Comparison of ENCODE assay signal across 20 mouse cellular contexts in the genomic region with DNA sequence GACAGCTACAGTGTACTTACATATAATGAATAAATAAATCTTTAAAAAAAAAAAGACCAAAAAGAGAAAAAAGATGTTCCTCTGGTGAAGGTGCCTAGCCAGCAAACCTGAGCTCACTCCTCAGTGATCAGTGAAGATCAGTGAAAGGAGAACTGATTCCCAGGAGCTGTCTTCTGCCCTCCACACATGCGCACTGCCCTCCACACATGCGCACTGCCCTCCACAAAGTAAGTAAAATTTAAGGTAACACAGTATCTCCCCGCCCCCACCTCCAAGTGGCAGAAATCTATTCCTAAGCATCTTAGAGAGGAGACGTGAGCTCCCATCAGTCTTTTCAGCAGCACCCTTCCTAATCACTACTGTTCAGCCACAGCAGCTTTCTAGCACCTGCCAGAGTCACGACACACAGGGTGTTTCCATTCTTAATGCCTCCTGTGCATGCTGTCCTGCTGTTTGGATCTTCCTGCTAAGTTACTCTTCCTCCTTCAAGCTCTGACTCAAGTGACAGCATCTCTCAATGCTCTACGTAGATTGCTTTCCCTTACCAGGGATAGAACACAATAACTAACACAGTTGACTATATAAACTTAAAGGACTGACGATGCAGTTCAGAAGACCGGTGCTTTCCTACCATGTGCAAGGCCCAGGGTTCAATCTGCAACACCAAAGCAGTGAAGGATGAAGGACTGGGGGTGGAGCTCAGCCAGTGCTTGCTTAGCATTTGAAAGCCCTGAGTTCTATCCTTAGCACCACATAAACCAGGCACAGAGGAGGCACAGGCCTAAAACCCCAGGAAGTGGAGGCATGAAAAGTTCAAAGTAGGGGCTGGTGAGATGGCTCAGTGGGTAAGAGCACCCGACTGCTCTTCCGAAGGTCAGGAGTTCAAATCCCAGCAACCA. TPM values are rescaled to one million over a fixed set of nuclear protein-coding genes. Genes with fewer than 3 reads are reported as not detected.
DNase-seq lines count a peak whose midpoint lies in the region; ATAC-seq and TF ChIP-seq lines count a peak whose summit lies in the region.
"Had no signal": no experiment of that assay in that cellular context is flagged by ENCODE, and none has a peak within 500 bp of the region (broad histone marks: within the 10 kb centered on the region; RNA-seq: fewer than 3 reads in every experiment).

No protein-coding gene starts in this region.

- no peak for TF ChIP-seq RAD21 in MEL (IDR thresholded peaks at IDR 0.05; ENCODE audit: low read depth, low read length)

- WGBS in heart, embryonic 11.5 days (ENCODE audit: insufficient replicate concordance), result 69% methylated on average over 10 of the region's 10 CpGs
- 68% methylated on average over 10 of the region's 10 CpGs for WGBS in liver, embryonic 11.5 days
- WGBS in limb, embryonic 10.5 days, result 66% methylated on average over 10 of the region's 10 CpGs

- H3K4me3 ChIP-seq in heart, embryonic 11.5 days (ENCODE audit: low read depth, low read length), result no peak overlapping the region
- H3K4me3 ChIP-seq in MEL (ENCODE audit: control insufficient read depth in 1 of 2, insufficient read depth in 1 of 2, low read depth in 2 of 2, low read length in 2 of 2), result no peak overlapping the region
- H3K4me3 ChIP-seq in liver, embryonic 11.5 days (ENCODE audit: low read depth, low read length), result no peak overlapping the region
- H3K4me3 ChIP-seq in limb, embryonic 10.5 days, result no peak overlapping the region
- H3K4me3 ChIP-seq: embryonic facial prominence, embryonic 12.5 days; forebrain, embryonic 12.5 days; hindbrain, embryonic 15.5 days; limb, embryonic 13.5 days; midbrain, embryonic 13.5 days had no signal

- intact Hi-C loops in gastrocnemius, postnatal 36 days (cut with DNase I), result loop anchor here (10.0 kb wide), 1 partner anchor 399 kb away; no protein-coding TSS in a partner anchor

- H3K9ac ChIP-seq in heart, embryonic 11.5 days (ENCODE audit: low read depth, low read length), result no peak overlapping the region
- peak overlapping the region; percentile 1; the same call in 1 of the 2 replicates for H3K9ac ChIP-seq in MEL (ENCODE audit: control insufficient read depth, low read depth, low read length, poor library complexity, severe bottlenecking)
- H3K9ac ChIP-seq in liver, embryonic 11.5 days (ENCODE audit: low read depth, low read length), result peak overlapping the region; percentile 39; the same call in 1 of the 2 replicates
- H3K9ac ChIP-seq: embryonic facial prominence, embryonic 12.5 days; forebrain, embryonic 12.5 days; hindbrain, embryonic 15.5 days; limb, embryonic 13.5 days; midbrain, embryonic 13.5 days had no signal

- peaks cover 24% of the 10 kb centered on the region for H3K79me2 ChIP-seq in MEL (ENCODE audit: control insufficient read depth, insufficient read depth, low read length, poor library complexity)

- TF ChIP-seq CTCF in MEL (IDR thresholded peaks at IDR 0.05 in 2 of 3, conservative IDR thresholded peaks at IDR 0.05 in 1 of 3; ENCODE audit: control insufficient read depth in 1 of 3, insufficient read depth in 1 of 3, low read depth in 2 of 3, low read length in 3 of 3, poor library complexity in 1 of 3, severe bottlenecking in 1 of 3), result no peak

- DNase-seq in heart, postnatal 4 days, result no peak
- peak; percentile 93 for DNase-seq in A20 (ENCODE audit: low read depth, low spot score)
- DNase-seq in MEL (ENCODE audit: low read depth, low spot score), result peak; percentile 87
- no peak for DNase-seq in liver, embryonic 11.5 days (ENCODE audit: low spot score)
- DNase-seq in limb, embryonic 10.5 days (ENCODE audit: low spot score), result no peak
- DNase-seq in ovary, postnatal 10 days (ENCODE audit: low spot score), result no peak
- DNase-seq in gastrocnemius, postnatal 36 days, result no peak
- DNase-seq: B cell, adult 2 months; cerebellum, adult 11 months; heart, postnatal 10 days; kidney, adult 9 months; kidney, postnatal 4 days; lung, postnatal 14 days had no signal

- H3K27ac ChIP-seq in heart, embryonic 11.5 days (ENCODE audit: low read depth, low read length), result peak overlapping the region; percentile 47
- H3K27ac ChIP-seq in MEL (ENCODE audit: control insufficient read depth, low read depth, low read length), result peak overlapping the region; percentile 23
- peak overlapping the region; percentile 89 for H3K27ac ChIP-seq in liver, embryonic 11.5 days (ENCODE audit: low read depth, low read length)
- H3K27ac ChIP-seq in limb, embryonic 10.5 days, result no peak overlapping the region
- H3K27ac ChIP-seq: embryonic facial prominence, embryonic 12.5 days; forebrain, embryonic 12.5 days; hindbrain, embryonic 15.5 days; limb, embryonic 13.5 days; midbrain, embryonic 13.5 days had no signal

- peaks cover 13% of the 10 kb centered on the region for H3K4me1 ChIP-seq in heart, embryonic 11.5 days (ENCODE audit: control insufficient read depth, insufficient read depth, low read length)
- peaks cover 4 to 21% of the 10 kb centered on the region in 2 experiments; a peak in 3 of 4 replicates for H3K4me1 ChIP-seq in MEL (ENCODE audit: control insufficient read depth in 1 of 2, insufficient read depth in 2 of 2, low read length in 2 of 2)
- peaks cover 35% of the 10 kb centered on the region for H3K4me1 ChIP-seq in liver, embryonic 11.5 days (replicated peaks; ENCODE audit: control insufficient read depth, insufficient read depth, low read length)
- H3K4me1 ChIP-seq in limb, embryonic 10.5 days, result peaks cover 21% of the 10 kb centered on the region

- no peak overlapping the region for H3K4me2 ChIP-seq in heart, embryonic 11.5 days
- H3K4me2 ChIP-seq in liver, embryonic 11.5 days, result peak overlapping the region; percentile 18; the same call in 1 of the 2 replicates
- H3K4me2 ChIP-seq: embryonic facial prominence, embryonic 12.5 days; forebrain, embryonic 12.5 days; hindbrain, embryonic 15.5 days; limb, embryonic 13.5 days; midbrain, embryonic 13.5 days had no signal

- H3K36me3 ChIP-seq in heart, embryonic 11.5 days (ENCODE audit: control insufficient read depth, insufficient read depth, low read length), result peaks cover 7% of the 10 kb centered on the region
- H3K36me3 ChIP-seq in MEL (ENCODE audit: control insufficient read depth in 1 of 2, insufficient read depth in 2 of 2, low read length in 2 of 2), result peaks cover 9 to 18% of the 10 kb centered on the region in 2 experiments
- peaks cover 5% of the 10 kb centered on the region; the same call in 1 of the 2 replicates for H3K36me3 ChIP-seq in liver, embryonic 11.5 days (ENCODE audit: control insufficient read depth, insufficient read depth, low read length)
- peaks cover 13% of the 10 kb centered on the region for H3K36me3 ChIP-seq in limb, embryonic 10.5 days

- TF ChIP-seq POLR2A in MEL (IDR thresholded peaks at IDR 0.05; ENCODE audit: control insufficient read depth in 1 of 2, insufficient read depth in 1 of 2, low read depth in 1 of 2, low read length in 2 of 2, poor library complexity in 1 of 2), result no peak

- H3K27me3 ChIP-seq in heart, embryonic 11.5 days (ENCODE audit: control insufficient read depth, insufficient read depth, low read length), result no peaks in the 10 kb centered on the region
- no peaks in the 10 kb centered on the region for H3K27me3 ChIP-seq in MEL (ENCODE audit: control insufficient read depth in 1 of 2, insufficient read depth in 2 of 2, low read length in 2 of 2)
- no peaks in the 10 kb centered on the region for H3K27me3 ChIP-seq in liver, embryonic 11.5 days (replicated peaks; ENCODE audit: control insufficient read depth, insufficient read depth, low read length)
- no peaks in the 10 kb centered on the region for H3K27me3 ChIP-seq in limb, embryonic 10.5 days (ENCODE audit: low read depth, poor library complexity, severe bottlenecking)
- H3K27me3 ChIP-seq: embryonic facial prominence, embryonic 12.5 days; forebrain, embryonic 12.5 days; hindbrain, embryonic 15.5 days; limb, embryonic 13.5 days; midbrain, embryonic 13.5 days had no signal

- TF ChIP-seq EP300 in MEL (IDR thresholded peaks at IDR 0.05; ENCODE audit: low read depth in 1 of 2, low read length in 2 of 2), result no peak

- no peaks in the 10 kb centered on the region for H3K9me3 ChIP-seq in heart, embryonic 11.5 days (replicated peaks; ENCODE audit: control insufficient read depth, low read length)
- no peaks in the 10 kb centered on the region for H3K9me3 ChIP-seq in MEL (replicated peaks; ENCODE audit: insufficient read depth, low read length)
- no peaks in the 10 kb centered on the region for H3K9me3 ChIP-seq in liver, embryonic 11.5 days (ENCODE audit: control insufficient read depth, low read length)
- no peaks in the 10 kb centered on the region for H3K9me3 ChIP-seq in limb, embryonic 10.5 days (replicated peaks)
- H3K9me3 ChIP-seq: forebrain, embryonic 12.5 days; hindbrain, embryonic 15.5 days; limb, embryonic 13.5 days; midbrain, embryonic 13.5 days had no signal

- ATAC-seq in heart, embryonic 11.5 days (replicated peaks; ENCODE audit: insufficient number of reproducible peaks, low FRiP score, low TSS enrichment), result no peak
- ATAC-seq in liver, embryonic 11.5 days (replicated peaks; ENCODE audit: low FRiP score), result 0 out of 2 replicates have a peak, but pooled peaks have one; percentile 15
- ATAC-seq: activated CD4-positive, CD25-positive, alpha-beta regulatory T cell, adult 4 months; midbrain, embryonic 13.5 days had no signal

RNA-seq across cellular contexts. Expression of a gene that starts 7.1 kb away (rescaled TPM):
- polyA plus RNA-seq in heart, embryonic 11.5 days (2014; fragmentation: Nextera tagmentation; extraction: Ambion mirVana), result 82.6 and 87.8 TPM in 2 replicates
- total RNA-seq in heart, postnatal 4 days (2021), result 10 to 100 TPM; 62.4 to 66.3 TPM
- 164 and 253 TPM in 2 replicates for total RNA-seq in MEL (2012; rRNA removed)
- polyA plus RNA-seq in MEL (2012; ENCODE audit: insufficient read depth in 1 of 2, insufficient read length in 2 of 2, low read depth in 1 of 2, low replicate concordance in 2 of 2, missing spikeins in 1 of 2), result 100 to 1,000 TPM; 428 to 670 TPM
- 150 and 159 TPM in 2 replicates for polyA plus RNA-seq in liver, embryonic 11.5 days (2014; fragmentation: Nextera tagmentation; extraction: Ambion mirVana)
- 119 and 128 TPM in 2 replicates for polyA plus RNA-seq in limb, embryonic 10.5 days (2016; fragmentation: Nextera tagmentation; extraction: Ambion mirVana)
- total RNA-seq in gastrocnemius, postnatal 36 days (2021), result 10 to 100 TPM; 27.9 to 30.0 TPM

RNA-seq across cellular contexts. Expression of a gene that starts 19.5 kb away (rescaled TPM):
- polyA plus RNA-seq in heart, embryonic 11.5 days (2014; fragmentation: Nextera tagmentation; extraction: Ambion mirVana), result 56.4 and 58.8 TPM in 2 replicates
- 10 to 100 TPM; 30.3 to 31.1 TPM for total RNA-seq in heart, postnatal 4 days (2021)
- 158 and 208 TPM in 2 replicates for total RNA-seq in MEL (2012; rRNA removed)
- polyA plus RNA-seq in MEL (2012; ENCODE audit: insufficient read depth in 1 of 2, insufficient read length in 2 of 2, low read depth in 1 of 2, low replicate concordance in 2 of 2, missing spikeins in 1 of 2), result 100 to 1,000 TPM; 208 to 803 TPM
- polyA plus RNA-seq in liver, embryonic 11.5 days (2014; fragmentation: Nextera tagmentation; extraction: Ambion mirVana), result 142 and 143 TPM in 2 replicates
- polyA plus RNA-seq in limb, embryonic 10.5 days (2016; fragmentation: Nextera tagmentation; extraction: Ambion mirVana), result 121 and 145 TPM in 2 replicates
- 10 to 100 TPM; 15.2 to 20.4 TPM for total RNA-seq in gastrocnemius, postnatal 36 days (2021)

RNA-seq across cellular contexts. Expression of a gene that starts 24.4 kb away (rescaled TPM):
- 0.99 and 2.2 TPM in 2 replicates for polyA plus RNA-seq in heart, embryonic 11.5 days (2014; fragmentation: Nextera tagmentation; extraction: Ambion mirVana)
- total RNA-seq in heart, postnatal 4 days (2021), result not detected
- 3.0 and 3.3 TPM in 2 replicates for total RNA-seq in MEL (2012; rRNA removed)
- 1 to 10 TPM in 1 of 2 experiments, not detected in 1; 4.3 TPM for polyA plus RNA-seq in MEL (2012; ENCODE audit: insufficient read depth in 1 of 2, insufficient read length in 2 of 2, low read depth in 1 of 2, low replicate concordance in 2 of 2, missing spikeins in 1 of 2)
- polyA plus RNA-seq in liver, embryonic 11.5 days (2014; fragmentation: Nextera tagmentation; extraction: Ambion mirVana), result 1.7 and 2.0 TPM in 2 replicates
- polyA plus RNA-seq in limb, embryonic 10.5 days (2016; fragmentation: Nextera tagmentation; extraction: Ambion mirVana), result 2.8 and 3.1 TPM in 2 replicates
- total RNA-seq in gastrocnemius, postnatal 36 days (2021), result under 1 TPM in 1 of 2 experiments, not detected in 1; 0.66 TPM
- total RNA-seq: heart, postnatal 10 days had no signal
- polyA plus RNA-seq: activated CD4-positive, CD25-positive, alpha-beta regulatory T cell, adult 4 months had no signal

RNA-seq across cellular contexts. Expression of a gene that starts 25.1 kb away (rescaled TPM):
- polyA plus RNA-seq in heart, embryonic 11.5 days (2014; fragmentation: Nextera tagmentation; extraction: Ambion mirVana), result 82.2 and 85.1 TPM in 2 replicates
- 10 to 100 TPM; 43.4 to 48.5 TPM for total RNA-seq in heart, postnatal 4 days (2021)
- total RNA-seq in MEL (2012; rRNA removed), result 27.5 and 28.7 TPM in 2 replicates
- 10 to 100 TPM in 1 of 2 experiments, not detected in 1; 50.0 TPM for polyA plus RNA-seq in MEL (2012; ENCODE audit: insufficient read depth in 1 of 2, insufficient read length in 2 of 2, low read depth in 1 of 2, low replicate concordance in 2 of 2, missing spikeins in 1 of 2)
- 69.5 and 73.1 TPM in 2 replicates for polyA plus RNA-seq in liver, embryonic 11.5 days (2014; fragmentation: Nextera tagmentation; extraction: Ambion mirVana)
- 99.3 and 134 TPM in 2 replicates for polyA plus RNA-seq in limb, embryonic 10.5 days (2016; fragmentation: Nextera tagmentation; extraction: Ambion mirVana)
- 10 to 100 TPM; 19.0 to 19.9 TPM for total RNA-seq in gastrocnemius, postnatal 36 days (2021)

RNA-seq across cellular contexts. Expression of a gene that starts 40.8 kb away (rescaled TPM):
- polyA plus RNA-seq in heart, embryonic 11.5 days (2014; fragmentation: Nextera tagmentation; extraction: Ambion mirVana), result 126 and 138 TPM in 2 replicates
- total RNA-seq in heart, postnatal 4 days (2021), result 10 to 100 TPM; 82.1 to 86.1 TPM
- total RNA-seq in MEL (2012; rRNA removed), result 107 and 122 TPM in 2 replicates
- 100 to 1,000 TPM; 231 to 296 TPM for polyA plus RNA-seq in MEL (2012; ENCODE audit: insufficient read depth in 1 of 2, insufficient read length in 2 of 2, low read depth in 1 of 2, low replicate concordance in 2 of 2, missing spikeins in 1 of 2)
- 197 and 198 TPM in 2 replicates for polyA plus RNA-seq in liver, embryonic 11.5 days (2014; fragmentation: Nextera tagmentation; extraction: Ambion mirVana)
- 257 and 273 TPM in 2 replicates for polyA plus RNA-seq in limb, embryonic 10.5 days (2016; fragmentation: Nextera tagmentation; extraction: Ambion mirVana)
- 10 to 100 TPM; 24.1 to 32.9 TPM for total RNA-seq in gastrocnemius, postnatal 36 days (2021)

Comparison
In these comparisons a context has a peak if more than half of its experiments do, and no peak if none do; other contexts are left out.
1. DNase-seq: peak in A20 (single experiment) and MEL (single experiment); none in heart, postnatal 4 days (single experiment), liver, embryonic 11.5 days (single experiment), limb, embryonic 10.5 days (single experiment), ovary, postnatal 10 days (single experiment) and gastrocnemius, postnatal 36 days (0 of 2).